8 mouse cellular contexts compared by ENCODE assay signal in the genomic region with DNA sequence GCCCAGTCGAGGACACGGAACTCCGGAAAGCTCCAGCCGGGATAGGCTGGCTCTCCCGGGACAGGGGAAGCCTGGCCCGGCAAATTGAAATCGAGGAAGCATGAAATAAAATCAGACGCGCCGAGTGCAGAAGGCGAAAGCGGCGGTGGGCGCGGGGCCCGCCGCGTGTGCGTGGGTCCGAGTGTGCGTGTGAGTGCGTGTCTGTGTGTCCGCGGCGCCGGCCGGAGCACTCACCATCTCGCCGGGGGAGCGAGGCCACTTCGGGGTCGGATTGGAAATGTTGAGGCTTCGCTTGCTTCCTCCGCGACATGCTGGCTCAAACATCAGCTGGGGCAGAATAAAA. TPM values are rescaled to one million over a fixed set of nuclear protein-coding genes. Genes with fewer than 3 reads are reported as not detected.
DNase-seq lines count a peak whose midpoint lies in the region; ATAC-seq and TF ChIP-seq lines count a peak whose summit lies in the region.

No protein-coding gene starts in this region.

- H3K4me3 ChIP-seq in layer of hippocampus, adult 2 months = peak overlapping the region; percentile 64
- H3K4me3 ChIP-seq in hindbrain, embryonic 12.5 days = peak overlapping the region; percentile 65

- no peaks in the 10 kb centered on the region for H3K36me3 ChIP-seq in hindbrain, embryonic 12.5 days

- H3K9ac ChIP-seq in hindbrain, embryonic 12.5 days = peak overlapping the region; percentile 90

- H3K4me2 ChIP-seq in hindbrain, embryonic 12.5 days (replicated peaks) = peak overlapping the region; percentile 80

- under 1% methylated on average over 35 of the region's 35 CpGs for WGBS in hindbrain, embryonic 12.5 days

- H3K9me3 ChIP-seq in hindbrain, embryonic 12.5 days (replicated peaks) = no peaks in the 10 kb centered on the region

- no peak for TF ChIP-seq CTCF in layer of hippocampus, adult 2 months (conservative IDR thresholded peaks at IDR 0.05)

- DNase-seq in layer of hippocampus, adult 2 months (ENCODE audit: low spot score in 2 of 2) = no peak
- DNase-seq in layer of hippocampus, adult 18-20 months (ENCODE audit: low spot score in 2 of 2) = no peak
- DNase-seq in embryo, embryonic 9.5 days (ENCODE audit: extremely low spot score) = peak; percentile 70
- DNase-seq in mesoderm, embryonic 11.5 days (ENCODE audit: low read depth, low spot score) = peak; percentile 51
- DNase-seq in natural killer cell, adult 2 months (ENCODE audit: low spot score in 2 of 2) = no peak
- no peak for DNase-seq in spleen, postnatal 10 days (ENCODE audit: low spot score in 2 of 2)
- no peak for DNase-seq in frontal cortex, postnatal 14 days (ENCODE audit: low spot score in 2 of 2)

- H3K27ac ChIP-seq in layer of hippocampus, adult 2 months = peak overlapping the region; percentile 93
- peak overlapping the region; percentile 96 for H3K27ac ChIP-seq in hindbrain, embryonic 12.5 days

- peaks cover 52% of the 10 kb centered on the region for H3K4me1 ChIP-seq in hindbrain, embryonic 12.5 days

- H3K27me3 ChIP-seq in hindbrain, embryonic 12.5 days = peaks cover 43% of the 10 kb centered on the region

- ATAC-seq in hindbrain, embryonic 12.5 days (ENCODE audit: low FRiP score) = peak; percentile 8; the same call in 1 of the 2 replicates

RNA-seq across cellular contexts. Expression of a gene that starts 1.9 kb away (rescaled TPM):
- 10 to 100 TPM; 12.9 to 13.7 TPM for total RNA-seq in layer of hippocampus, adult 2 months (2021)
- 10 to 100 TPM; 13.5 to 14.3 TPM for total RNA-seq in layer of hippocampus, adult 18-20 months (2021)
- polyA plus RNA-seq in hindbrain, embryonic 12.5 days (2016; fragmentation: Nextera tagmentation; extraction: Ambion mirVana) = 13.1 and 15.6 TPM in 2 replicates

Comparison
In these comparisons a context has a peak if more than half of its experiments do, and no peak if none do; other contexts are left out.
1. DNase-seq: peak in embryo, embryonic 9.5 days (single experiment) and mesoderm, embryonic 11.5 days (single experiment); none in layer of hippocampus, adult 2 months (0 of 2), layer of hippocampus, adult 18-20 months (0 of 2), natural killer cell, adult 2 months (0 of 2), spleen, postnatal 10 days (0 of 2) and frontal cortex, postnatal 14 days (0 of 2).